Mouse (Mus musculus) liver, adult 2 months (tissue): ENCODE results near the gene Aknad1. TPM values are rescaled to one million over a fixed set of nuclear protein-coding genes. Genes with fewer than 3 reads are reported as not detected.

Source experiments
- DNase-seq: peaks from one replicate; pipeline ENCODE4 v3.0.0-alpha.2; 2011; ENCODE audit warnings: low read depth, low spot score; ENCODE audit errors: extremely low read depth
- H3K27ac ChIP-seq: fragments of 200-500 bp; replicated peaks from 2 replicates; pipeline ENCODE4 v1.5.1; 2012; ENCODE audit warnings: low read depth, mild to moderate bottlenecking, control low read depth, inconsistent platforms, low read length; ENCODE audit not compliant: insufficient read depth
- H3K27me3 ChIP-seq: fragments of 200-500 bp; 2 replicates; pipeline ENCODE4 v1.6.1; 2012; ENCODE audit warnings: mild to moderate bottlenecking, moderate library complexity, low read length, inconsistent platforms; ENCODE audit not compliant: control insufficient read depth, insufficient read depth
- H3K36me3 ChIP-seq: fragments of 200-500 bp; 2 replicates; pipeline ENCODE4 v1.6.1; 2012; ENCODE audit warnings: low read length, inconsistent platforms; ENCODE audit not compliant: control insufficient read depth, insufficient read depth
- H3K4me1 ChIP-seq: fragments of 200-500 bp; 2 replicates; pipeline ENCODE4 v1.6.1; 2011; ENCODE audit warnings: low read length; ENCODE audit not compliant: control insufficient read depth, insufficient read depth
- H3K4me3 ChIP-seq: fragments of 200-500 bp; 2 replicates; pipeline ENCODE4 v1.5.1; 2011; ENCODE audit warnings: low read depth, mild to moderate bottlenecking, control low read depth, low read length, moderate library complexity; ENCODE audit not compliant: insufficient read depth
- H3K79me2 ChIP-seq: fragments of 200-500 bp; 2 replicates; pipeline ENCODE4 v1.6.1; 2012; ENCODE audit warnings: inconsistent platforms, mild to moderate bottlenecking, low read length, moderate library complexity; ENCODE audit not compliant: control insufficient read depth, insufficient read depth
- H3K9ac ChIP-seq: fragments of 200-500 bp; 2 replicates; pipeline ENCODE4 v1.6.1; 2012; ENCODE audit warnings: low read depth, mild to moderate bottlenecking, control low read depth, inconsistent platforms, low read length
- CTCF ChIP-seq: fragments of 200-500 bp; IDR thresholded peaks from 2 replicates; pipeline ENCODE4 v1.5.1; 2011; ENCODE audit warnings: low read depth, low read length, control low read depth
- POLR2A ChIP-seq: fragments of 200-500 bp; IDR thresholded peaks from 2 replicates; pipeline ENCODE4 v1.6.1; 2011; ENCODE audit warnings: low read length, control low read depth; ENCODE audit not compliant: insufficient read depth; ENCODE audit errors: extremely low read depth
- WGBS: fragments of 180-500 bp; shearing (Covaris S2); methylation state at CpG from one replicate; pipeline ENCODE4 v1.1.7; 2018; 5-methylcytosine and 5-hydroxymethylcytosine counted together
- polyA plus RNA-seq: library from polyadenylated mRNA; depleted of rRNA; stranded (reverse); fragments of >200 nt; gene quantifications from 2 replicates; pipeline ENCODE4 v1.2.3, GENCODE M21; 2012
- total RNA-seq: library from RNA; depleted of rRNA; stranded (reverse); fragments of >200 nt; gene quantifications from 2 replicates; pipeline ENCODE4 v1.2.3, GENCODE M21; 2014

Gene Aknad1
- total and polyA plus RNA-seq, 2 experiments: not detected

- H3K27ac ChIP-seq: no peak overlapping the region
- TF ChIP-seq CTCF (no peak), POLR2A (no peak)
- no peak overlapping the region for H3K9ac ChIP-seq
- no peaks in the 10 kb centered on the region for H3K27me3 ChIP-seq
- no peak for DNase-seq
- 85% methylated on average over 1 of the region's 1 CpGs for WGBS
- no peak overlapping the region for H3K4me3 ChIP-seq
- H3K79me2 ChIP-seq: no peaks in the 10 kb centered on the region
- H3K4me1 ChIP-seq: no peaks in the 10 kb centered on the region
- no peaks in the 10 kb centered on the region for H3K36me3 ChIP-seq
Observed at GRCm38 (mm10) chr3:108754541-108754940, 15.1 kb downstream of the Aknad1 start.

- Histone ChIP-seq H3K36me3 (no peaks in the 10 kb centered on the region), H3K79me2 (no peaks in the 10 kb centered on the region), H3K9ac (no peak overlapping the region), H3K4me3 (no peak overlapping the region), H3K4me1 (no peaks in the 10 kb centered on the region), H3K27ac (no peak overlapping the region), H3K27me3 (no peaks in the 10 kb centered on the region)
- TF ChIP-seq CTCF: no peak
- no peak for TF ChIP-seq POLR2A
- WGBS: 93% methylated on average over 2 of the region's 2 CpGs
- no peak for DNase-seq
Observed at GRCm38 (mm10) chr3:108755542-108755941, 16.1 kb downstream of the Aknad1 start.

GRCm38 (mm10) chr3:108756131-108756530, 16.7 kb downstream of the Aknad1 start:
- 86% methylated on average over 1 of the region's 1 CpGs for WGBS
- no peaks in the 10 kb centered on the region for H3K79me2 ChIP-seq
- no peak overlapping the region for H3K27ac ChIP-seq

GRCm38 (mm10) chr3:108757570-108757969, 18.1 kb downstream of the Aknad1 start:
- 86% methylated on average over 9 of the region's 9 CpGs for WGBS

More at GRCm38 (mm10) chr3:108756131-108756530, 16.7 kb downstream of the Aknad1 start:
- Histone ChIP-seq H3K27me3 (no peaks in the 10 kb centered on the region), H3K4me1 (no peaks in the 10 kb centered on the region), H3K4me3 (no peak overlapping the region), H3K9ac (no peak overlapping the region), H3K36me3 (no peaks in the 10 kb centered on the region)
- DNase-seq: no peak
- TF ChIP-seq CTCF (no peak), POLR2A (no peak)

GRCm38 (mm10) chr3:108759566-108760420, 20.3 kb downstream of the Aknad1 start:
- peak; percentile 10 for DNase-seq
- Histone ChIP-seq H3K4me3 (no peak overlapping the region), H3K9ac (no peak overlapping the region), H3K27ac (no peak overlapping the region), H3K4me1 (no peaks in the 10 kb centered on the region), H3K36me3 (no peaks in the 10 kb centered on the region), H3K79me2 (no peaks in the 10 kb centered on the region), H3K27me3 (no peaks in the 10 kb centered on the region)
- 71% methylated on average over 11 of the region's 11 CpGs for WGBS
- TF ChIP-seq CTCF: no peak
- TF ChIP-seq POLR2A: no peak

More at GRCm38 (mm10) chr3:108757570-108757969, 18.1 kb downstream of the Aknad1 start:
- Histone ChIP-seq H3K4me3 (no peak overlapping the region), H3K4me1 (no peaks in the 10 kb centered on the region), H3K36me3 (no peaks in the 10 kb centered on the region), H3K9ac (no peak overlapping the region), H3K27me3 (no peaks in the 10 kb centered on the region), H3K27ac (no peak overlapping the region), H3K79me2 (no peaks in the 10 kb centered on the region)
- no peak for DNase-seq
- TF ChIP-seq POLR2A: no peak

GRCm38 (mm10) chr3:108762597-108763111, 23.2 kb downstream of the Aknad1 start:
- Histone ChIP-seq H3K79me2 (no peaks in the 10 kb centered on the region), H3K4me3 (no peak overlapping the region), H3K36me3 (no peaks in the 10 kb centered on the region), H3K4me1 (no peaks in the 10 kb centered on the region), H3K27me3 (no peaks in the 10 kb centered on the region), H3K27ac (no peak overlapping the region), H3K9ac (no peak overlapping the region)
- TF ChIP-seq CTCF: no peak
- no peak for TF ChIP-seq POLR2A
- no peak for DNase-seq
- 80% methylated on average over 7 of the region's 7 CpGs for WGBS
